Mouse (Mus musculus): ENCODE results near the gene Nono. TPM values are rescaled to one million over a fixed set of nuclear protein-coding genes. Genes with fewer than 3 reads are reported as not detected.

Nono gene
- polyA plus RNA-seq, 1 experiment = 183 TPM

DNA sequence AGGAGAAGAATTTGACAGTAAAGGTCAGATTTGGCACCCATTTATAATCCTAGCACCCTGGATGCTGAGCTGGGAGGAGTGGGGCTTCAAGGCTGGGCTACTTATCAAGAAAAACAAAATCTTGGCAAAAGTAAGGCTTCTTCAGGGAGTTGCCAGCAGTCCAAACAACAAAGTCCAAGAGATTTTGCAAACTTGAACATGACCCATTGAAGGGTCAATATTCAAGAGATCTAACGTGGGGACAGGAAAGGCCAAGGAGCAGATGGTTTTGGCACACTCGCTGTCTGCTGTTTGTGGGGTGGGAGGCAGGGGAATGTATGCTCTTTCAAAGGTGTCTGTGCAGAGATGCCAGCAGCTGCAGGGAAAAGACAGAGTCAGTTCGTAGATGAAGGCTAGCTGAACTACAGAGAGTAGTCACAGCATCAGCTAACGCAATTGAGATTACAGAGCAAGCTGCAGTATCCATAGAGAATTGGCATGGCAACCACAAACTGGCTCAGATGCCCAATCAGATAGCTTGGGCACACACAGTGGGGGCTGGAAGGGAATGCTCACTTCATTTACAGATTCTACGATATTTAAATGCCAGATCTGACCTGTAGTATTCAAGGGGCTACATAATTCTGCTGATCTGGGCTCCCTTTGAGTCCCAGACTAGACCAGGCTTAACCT lies 40.1 kb upstream of the Nono start:
- H3K27me3 ChIP-seq (ENCODE audit: control insufficient read depth, insufficient read depth, insufficient read length) = peaks cover 15% of the 10 kb centered on the region
- H3K79me2 ChIP-seq (ENCODE audit: control insufficient read depth, insufficient read depth) = no peaks in the 10 kb centered on the region
- H3K36me3 ChIP-seq (ENCODE audit: control insufficient read depth, insufficient read depth) = no peaks in the 10 kb centered on the region
- H3ac ChIP-seq (ENCODE audit: control insufficient read depth, insufficient read length) = no peak overlapping the region
- TF ChIP-seq MYOG (IDR thresholded peaks at IDR 0.05; ENCODE audit: control insufficient read depth in 1 of 3, insufficient read depth in 1 of 3, insufficient read length in 2 of 3, low read depth in 2 of 3) (no peak), CEBPB (IDR thresholded peaks at IDR 0.05; ENCODE audit: insufficient read depth, poor library complexity, severe bottlenecking) (no peak), TCF12 (IDR thresholded peaks at IDR 0.05; ENCODE audit: insufficient read depth, poor library complexity, severe bottlenecking) (no peak), MAX (IDR thresholded peaks at IDR 0.05; ENCODE audit: low read depth) (no peak), SRF (IDR thresholded peaks at IDR 0.05; ENCODE audit: control insufficient read depth, insufficient read length, low read depth) (no peak), POLR2A (IDR thresholded peaks at IDR 0.05; ENCODE audit: insufficient read length, low read depth) (no peak), REST (IDR thresholded peaks at IDR 0.05; ENCODE audit: insufficient read depth, insufficient read length) (no peak), MYOD1 (IDR thresholded peaks at IDR 0.05; ENCODE audit: control insufficient read depth in 1 of 3, insufficient read length in 2 of 3, low read depth in 2 of 3) (no peak), POLR2AphosphoS2 (IDR thresholded peaks at IDR 0.05; ENCODE audit: insufficient read length, low read depth) (no peak), TCF3 (IDR thresholded peaks at IDR 0.05; ENCODE audit: insufficient read length, low read depth) (no peak), USF1 (IDR thresholded peaks at IDR 0.05; ENCODE audit: low read depth) (no peak), E2F4 (IDR thresholded peaks at IDR 0.05; ENCODE audit: insufficient read depth) (no peak)
- H3K4me3 ChIP-seq = no peak overlapping the region
- no peak overlapping the region for H3K4me2 ChIP-seq (ENCODE audit: low read depth)

DNA sequence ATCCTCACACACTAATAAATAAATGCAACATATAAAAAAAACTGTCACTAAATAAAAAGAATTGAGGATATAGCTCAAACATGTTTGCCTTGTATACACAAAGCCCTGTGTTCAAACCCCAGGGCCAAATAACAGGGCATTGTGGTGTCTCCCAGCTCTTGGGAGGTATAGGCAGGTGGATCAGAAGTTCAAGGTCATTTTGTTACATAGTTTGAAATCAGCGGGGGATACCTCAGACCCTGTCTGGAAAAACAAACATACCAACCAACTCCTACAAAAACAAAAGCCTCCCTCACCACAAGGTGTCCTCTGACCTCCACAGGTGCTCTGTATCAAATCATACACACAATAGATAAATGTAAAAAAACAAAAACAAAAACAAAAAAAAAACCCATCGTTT lies 34.8 kb upstream of the Nono start:
- Histone ChIP-seq H3ac (ENCODE audit: control insufficient read depth, insufficient read length) (no peak overlapping the region), H3K4me3 (no peak overlapping the region), H3K79me2 (ENCODE audit: control insufficient read depth, insufficient read depth) (no peaks in the 10 kb centered on the region), H3K27me3 (ENCODE audit: control insufficient read depth, insufficient read depth, insufficient read length) (no peaks in the 10 kb centered on the region), H3K4me2 (ENCODE audit: low read depth) (no peak overlapping the region), H3K36me3 (ENCODE audit: control insufficient read depth, insufficient read depth) (no peaks in the 10 kb centered on the region)
- TF ChIP-seq TCF12 (IDR thresholded peaks at IDR 0.05; ENCODE audit: insufficient read depth, poor library complexity, severe bottlenecking) (no peak), POLR2AphosphoS2 (IDR thresholded peaks at IDR 0.05; ENCODE audit: insufficient read length, low read depth) (no peak), E2F4 (IDR thresholded peaks at IDR 0.05; ENCODE audit: insufficient read depth) (no peak), SRF (IDR thresholded peaks at IDR 0.05; ENCODE audit: control insufficient read depth, insufficient read length, low read depth) (no peak), POLR2A (IDR thresholded peaks at IDR 0.05; ENCODE audit: insufficient read length, low read depth) (no peak), MYOD1 (IDR thresholded peaks at IDR 0.05; ENCODE audit: control insufficient read depth in 1 of 3, insufficient read length in 2 of 3, low read depth in 2 of 3) (no peak), REST (IDR thresholded peaks at IDR 0.05; ENCODE audit: insufficient read depth, insufficient read length) (no peak), TCF3 (IDR thresholded peaks at IDR 0.05; ENCODE audit: insufficient read length, low read depth) (no peak), MAX (IDR thresholded peaks at IDR 0.05; ENCODE audit: low read depth) (no peak), USF1 (IDR thresholded peaks at IDR 0.05; ENCODE audit: low read depth) (no peak), CEBPB (IDR thresholded peaks at IDR 0.05; ENCODE audit: insufficient read depth, poor library complexity, severe bottlenecking) (no peak), MYOG (IDR thresholded peaks at IDR 0.05; ENCODE audit: control insufficient read depth in 1 of 3, insufficient read depth in 1 of 3, insufficient read length in 2 of 3, low read depth in 2 of 3) (no peak)

DNA sequence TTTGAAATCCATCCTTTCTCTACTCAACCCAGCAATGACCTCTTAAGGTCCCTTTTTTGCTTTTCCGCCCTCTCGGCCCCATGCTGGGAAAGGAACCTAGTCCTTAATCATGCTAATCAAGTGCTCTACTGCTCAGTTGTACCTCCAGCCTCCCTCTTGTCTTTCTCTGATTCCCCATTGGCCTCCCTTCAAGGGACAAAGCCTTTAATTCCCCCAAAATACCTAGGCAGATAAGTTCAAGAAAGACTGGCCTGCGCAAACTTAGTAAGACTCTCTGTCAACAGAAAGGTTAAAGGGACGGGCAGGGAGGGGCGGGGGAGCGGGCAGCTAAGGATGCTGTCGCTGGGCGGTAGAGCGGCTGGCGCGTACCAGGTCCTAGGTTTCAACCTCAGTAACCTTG lies 32.7 kb upstream of the Nono start:
- Histone ChIP-seq H3K4me3 (no peak overlapping the region), H3K79me2 (ENCODE audit: control insufficient read depth, insufficient read depth) (no peaks in the 10 kb centered on the region), H3ac (ENCODE audit: control insufficient read depth, insufficient read length) (no peak overlapping the region), H3K36me3 (ENCODE audit: control insufficient read depth, insufficient read depth) (no peaks in the 10 kb centered on the region), H3K4me2 (ENCODE audit: low read depth) (no peak overlapping the region), H3K27me3 (ENCODE audit: control insufficient read depth, insufficient read depth, insufficient read length) (no peaks in the 10 kb centered on the region)
- no peak for TF ChIP-seq CEBPB (IDR thresholded peaks at IDR 0.05; ENCODE audit: insufficient read depth, poor library complexity, severe bottlenecking)
- TF ChIP-seq MAX (IDR thresholded peaks at IDR 0.05; ENCODE audit: low read depth) = no peak
- no peak for TF ChIP-seq POLR2AphosphoS2 (IDR thresholded peaks at IDR 0.05; ENCODE audit: insufficient read length, low read depth)
- TF ChIP-seq TCF3 (IDR thresholded peaks at IDR 0.05; ENCODE audit: insufficient read length, low read depth) = no peak

DNA sequence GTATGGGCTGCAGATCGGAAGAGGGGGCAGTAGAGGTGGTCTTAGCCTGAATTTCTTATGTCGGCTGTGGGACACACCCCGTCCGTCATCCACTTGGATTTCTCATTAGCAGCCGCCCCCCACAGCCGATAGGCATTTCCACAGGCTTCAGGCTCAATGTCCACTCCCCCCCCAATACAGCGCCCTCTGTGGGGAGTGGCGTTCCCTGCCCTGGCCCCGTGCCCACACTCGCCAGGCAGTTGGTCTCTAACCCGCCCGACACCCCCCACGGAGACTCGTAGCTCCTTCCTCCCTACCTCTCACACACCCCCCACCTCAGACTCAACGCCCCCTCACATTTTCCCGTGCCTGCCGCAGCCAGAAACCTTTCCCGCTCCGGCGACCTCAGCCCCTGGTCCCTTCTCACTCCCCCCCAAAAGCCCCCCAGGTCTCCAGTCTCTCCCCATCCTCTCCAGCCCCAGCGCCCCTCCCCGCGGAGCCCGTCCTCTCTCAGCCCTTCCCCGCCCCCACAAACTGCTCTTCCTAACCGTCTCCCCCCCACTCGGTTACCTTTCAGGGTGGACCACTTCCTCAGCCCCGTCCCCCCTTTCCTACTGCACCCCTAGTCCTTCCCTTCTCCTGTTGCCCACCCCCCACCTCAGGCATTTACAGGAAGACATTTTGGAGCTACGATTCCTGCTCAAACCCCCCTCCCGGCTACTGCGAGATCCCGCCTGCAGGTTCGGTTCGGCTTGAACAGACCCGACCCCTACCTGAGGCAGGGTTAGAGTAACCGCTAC lies 10.0 kb upstream of the Nono start:
- Histone ChIP-seq H3ac (ENCODE audit: control insufficient read depth, insufficient read length) (peak overlapping the region; percentile 81), H3K4me3 (peak overlapping the region; percentile 73), H3K27me3 (ENCODE audit: control insufficient read depth, insufficient read depth, insufficient read length) (no peaks in the 10 kb centered on the region), H3K79me2 (ENCODE audit: control insufficient read depth, insufficient read depth) (no peaks in the 10 kb centered on the region), H3K4me2 (ENCODE audit: low read depth) (peak overlapping the region; percentile 58), H3K36me3 (ENCODE audit: control insufficient read depth, insufficient read depth) (no peaks in the 10 kb centered on the region)
- no peak for TF ChIP-seq CEBPB (IDR thresholded peaks at IDR 0.05; ENCODE audit: insufficient read depth, poor library complexity, severe bottlenecking)
- TF ChIP-seq POLR2A (IDR thresholded peaks at IDR 0.05; ENCODE audit: insufficient read length, low read depth) = no peak
- no peak for TF ChIP-seq MYOD1 (IDR thresholded peaks at IDR 0.05; ENCODE audit: control insufficient read depth in 1 of 3, insufficient read length in 2 of 3, low read depth in 2 of 3)
- no peak for TF ChIP-seq USF1 (IDR thresholded peaks at IDR 0.05; ENCODE audit: low read depth)
- no peak for TF ChIP-seq TCF3 (IDR thresholded peaks at IDR 0.05; ENCODE audit: insufficient read length, low read depth)
- TF ChIP-seq REST (IDR thresholded peaks at IDR 0.05; ENCODE audit: insufficient read depth, insufficient read length) = no peak
- TF ChIP-seq TCF12 (IDR thresholded peaks at IDR 0.05; ENCODE audit: insufficient read depth, poor library complexity, severe bottlenecking) = no peak

All from myocyte (in vitro differentiated cells).